Mouse (Mus musculus) Patski (cell line): ENCODE data around the gene Cdh23. TPM values are rescaled to one million over a fixed set of nuclear protein-coding genes. Genes with fewer than 3 reads are reported as not detected.

Experiments used
- ATAC-seq: fragments of 100-300 bp; one replicate; pipeline ENCODE4 v1.8.0; 2021
- CTCF ChIA-PET: fragments of 350-600 bp; sonication (Branson Sonifier 250); formaldehyde crosslinking; loops from one replicate; lab custom pipeline; 2022; ENCODE audit warnings: inconsistent platforms; lab: Charles Lee
- POLR2A ChIA-PET: fragments of 350-600 bp; sonication (Branson Sonifier 250); formaldehyde crosslinking; loops from one replicate; lab custom pipeline; 2022; ENCODE audit warnings: antibody characterized with exemption, inconsistent platforms; lab: Charles Lee
- DNase-seq: peaks from one replicate; pipeline ENCODE4 v3.0.0-alpha.2; 2011; ENCODE audit warnings: low read depth, low spot score
- H3K27me3 ChIP-seq: fragments of 371-371 bp; one replicate; pipeline ENCODE4 v1.5.1; 2021
- CTCF ChIP-seq: fragments of 100-300 bp; IDR thresholded peaks from one replicate; pipeline ENCODE4 v1.5.1; 2021
- in situ Hi-C: fragments of 300-500 bp; cut with MboI; formaldehyde crosslinking; loops from 3 replicates; pipeline ENCODE4 v1.11.1; 2018; ENCODE audit warnings: low pct_unique_long_range_greater_than_20kb, mixed read lengths
- polyA plus RNA-seq: library from polyadenylated mRNA; unstranded; gene quantifications from one replicate; pipeline ENCODE4 v1.2.3, GENCODE M21; 2021

The Cdh23 gene
- polyA plus RNA-seq, 1 experiment from 2014 or later, result 0.19 TPM

DNA sequence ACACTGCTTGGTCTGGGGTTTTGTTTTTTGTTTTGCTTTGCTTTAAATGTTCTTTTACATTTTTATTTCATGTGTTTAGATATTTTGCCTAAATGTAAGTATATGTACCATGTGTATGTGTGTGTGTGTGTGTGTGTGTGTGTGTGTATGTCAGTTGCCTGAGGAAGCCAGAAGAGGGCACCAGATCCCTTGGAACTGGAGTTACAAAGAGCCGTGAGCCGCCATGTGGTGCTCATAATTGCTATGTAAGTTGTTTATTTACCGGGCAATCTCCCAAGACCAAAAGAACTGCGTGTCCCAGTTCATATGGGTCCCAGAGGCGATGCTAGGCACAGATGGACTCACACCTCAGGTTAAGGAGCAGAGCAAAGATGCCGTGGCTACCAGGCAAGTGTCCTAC, 214.9 kb downstream of the Cdh23 start:
- DNase-seq (no peak), ATAC-seq (no peak)
- H3K27me3 ChIP-seq, result peaks cover 16% of the 10 kb centered on the region
- CTCF ChIA-PET, result no interaction called here
- POLR2A ChIA-PET, result no interaction called here
- TF ChIP-seq CTCF, result no peak
- in situ Hi-C loops, result no loop called here

DNA sequence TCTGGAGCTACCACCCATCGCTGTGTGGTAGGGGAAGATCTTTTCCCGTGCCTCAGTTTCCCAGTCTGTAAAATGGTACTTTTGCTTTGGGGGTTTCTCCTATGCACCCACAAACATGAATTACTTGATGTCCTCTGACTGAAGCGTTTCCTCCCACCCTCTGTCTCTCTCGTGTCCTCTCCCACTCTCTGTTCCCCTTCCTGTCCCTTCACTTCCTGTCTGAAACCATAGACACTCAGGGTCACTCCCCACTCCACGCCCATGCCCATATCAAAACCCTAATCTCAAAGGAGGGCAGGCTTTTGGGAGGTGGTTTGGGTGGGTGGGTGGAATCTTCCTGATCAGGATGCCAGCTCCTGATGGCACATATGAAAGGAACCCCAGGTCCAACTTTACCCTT, 221.7 kb downstream of the Cdh23 start:
- no peak for TF ChIP-seq CTCF
- CTCF ChIA-PET, result no interaction called here

DNA sequence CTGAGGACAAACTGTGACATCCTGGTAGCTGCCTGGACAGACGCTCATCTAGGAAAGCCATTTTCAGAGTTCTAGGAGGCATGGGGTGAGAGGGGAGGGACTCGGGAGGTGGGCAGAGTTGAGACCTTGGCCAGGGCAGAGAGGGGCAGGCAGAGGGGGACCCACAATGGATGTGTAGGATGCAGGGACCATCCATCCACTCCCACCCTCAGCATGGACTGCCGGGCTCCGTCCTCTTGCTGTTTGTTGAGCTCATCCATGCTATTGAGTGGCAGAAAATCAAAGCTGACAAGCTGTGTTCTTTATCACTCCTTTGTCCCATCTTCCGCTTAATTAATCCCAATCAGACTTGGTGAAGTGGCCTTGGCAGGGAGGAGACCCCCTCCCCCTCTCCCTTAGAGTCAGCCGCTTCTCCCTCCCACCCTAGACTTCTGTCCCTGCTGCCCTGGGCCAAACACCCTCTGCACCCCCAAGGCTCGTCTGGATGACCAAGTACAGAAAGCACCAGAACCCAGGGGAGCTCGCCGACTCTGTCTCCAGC, 222.4 kb downstream of the Cdh23 start:
- TF ChIP-seq CTCF, result no peak
- ChIA-PET CTCF (no interaction called here), POLR2A (no interaction called here)
- H3K27me3 ChIP-seq, result peaks cover 27% of the 10 kb centered on the region
- in situ Hi-C loops, result no loop called here
- no peak for ATAC-seq
- no peak for DNase-seq

More for the DNA sequence above, 221.7 kb downstream of the Cdh23 start:
- ATAC-seq, result no peak
- peaks cover 27% of the 10 kb centered on the region for H3K27me3 ChIP-seq
- POLR2A ChIA-PET, result no interaction called here
- no peak for DNase-seq
- in situ Hi-C loops, result no loop called here

DNA sequence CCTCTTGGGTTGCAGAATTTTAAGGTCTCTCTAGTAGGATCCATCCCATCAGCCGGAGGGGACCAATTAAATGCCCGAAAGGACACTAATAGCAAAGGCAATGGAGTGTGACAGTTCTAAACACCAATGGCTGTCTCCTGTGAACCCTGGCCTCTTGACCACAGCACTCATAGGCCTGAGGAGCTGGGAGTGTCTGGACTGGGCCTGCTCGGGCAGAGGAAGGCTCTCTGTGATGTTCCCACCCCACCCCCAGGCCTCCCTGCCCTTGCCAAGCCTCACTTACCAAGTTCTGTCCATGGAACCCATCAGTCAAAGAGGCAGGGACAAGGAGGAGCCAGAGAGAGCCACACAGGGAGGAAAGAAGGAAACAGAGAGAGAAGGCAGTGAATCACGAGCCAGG, 228.5 kb downstream of the Cdh23 start:
- ChIA-PET CTCF (no interaction called here), POLR2A (interaction anchor here (0.5 kb wide), 1 partner anchor 24 kb away, joined by 6 read pairs; no protein-coding TSS in a partner anchor)
- DNase-seq, result no peak
- ATAC-seq, result no peak
- TF ChIP-seq CTCF, result no peak
- in situ Hi-C loops, result no loop called here
- peaks cover 7% of the 10 kb centered on the region for H3K27me3 ChIP-seq

DNA sequence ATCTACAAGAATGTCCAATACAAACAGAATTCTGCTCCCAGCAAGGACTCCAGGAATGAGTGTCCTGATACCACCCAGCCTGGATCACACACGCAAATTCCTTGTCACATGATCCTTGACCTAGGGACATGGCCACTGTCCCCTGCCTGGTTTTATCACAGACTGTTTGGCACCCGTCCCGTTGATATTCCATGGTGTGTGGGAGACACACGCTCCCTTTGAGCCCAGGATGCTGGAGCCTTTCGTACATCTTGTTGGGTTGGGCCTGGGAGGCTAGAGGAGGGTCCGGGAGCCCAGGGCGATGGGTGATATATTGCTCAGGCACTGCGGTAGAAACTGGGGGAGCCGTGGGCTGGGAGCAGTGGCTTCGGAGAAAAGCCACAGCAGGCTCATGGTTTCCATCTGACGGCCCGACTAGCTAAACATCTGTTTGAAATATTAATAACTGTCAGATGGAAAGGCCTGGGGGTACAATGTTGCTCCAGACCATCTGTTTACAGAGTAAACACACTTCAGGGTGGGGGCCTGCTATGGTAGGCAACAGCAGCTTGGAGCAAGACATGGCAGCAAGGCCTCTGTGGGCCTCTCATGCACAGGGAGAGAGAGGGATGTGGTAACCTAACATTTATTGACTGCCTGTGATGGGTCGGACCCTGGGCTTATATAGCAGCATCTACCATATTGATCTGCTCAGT, 232.2 kb downstream of the Cdh23 start:
- H3K27me3 ChIP-seq, result peaks cover 3% of the 10 kb centered on the region
- POLR2A ChIA-PET, result no interaction called here
- in situ Hi-C loops, result no loop called here
- DNase-seq (no peak), ATAC-seq (no peak)
- TF ChIP-seq CTCF, result no peak
- CTCF ChIA-PET, result no interaction called here

DNA sequence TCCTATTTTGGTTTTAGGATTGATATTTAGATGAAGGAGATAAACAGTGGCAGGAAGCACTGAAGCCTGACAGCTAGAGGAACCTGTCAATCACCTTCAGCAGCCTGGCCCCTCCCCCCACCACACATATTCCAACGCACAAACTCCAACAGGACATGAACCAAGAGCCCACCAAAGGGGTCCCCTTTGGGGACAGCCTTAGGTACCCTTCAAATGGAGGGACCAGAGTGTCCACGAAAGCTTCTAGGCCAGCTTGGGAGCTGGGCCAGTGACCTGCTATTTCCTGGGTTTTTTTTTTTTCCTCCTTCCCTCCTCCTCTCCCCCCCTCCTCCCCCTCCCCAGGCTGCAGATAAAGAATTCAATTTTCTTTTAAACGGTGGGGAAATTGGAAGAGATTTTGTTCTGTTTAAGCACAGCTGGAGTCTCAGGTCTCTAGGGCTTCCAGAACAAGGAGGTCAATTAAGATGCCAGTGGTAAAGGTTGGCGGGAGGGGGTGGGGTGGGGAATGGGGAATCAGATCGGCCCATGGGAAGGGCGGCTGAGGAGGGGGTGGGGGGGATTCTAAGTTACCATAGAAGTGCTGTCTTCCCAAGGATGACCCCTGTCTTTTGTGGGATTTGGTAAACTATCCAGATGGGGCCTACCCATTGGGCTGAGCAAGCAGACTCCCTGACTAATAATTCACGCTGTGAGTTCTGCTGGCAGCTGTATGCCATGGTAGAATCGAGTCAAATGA, 239.5 kb downstream of the Cdh23 start:
- ChIA-PET POLR2A (no interaction called here), CTCF (no interaction called here)
- in situ Hi-C loops, result no loop called here
- H3K27me3 ChIP-seq, result peaks cover 11% of the 10 kb centered on the region
- TF ChIP-seq CTCF, result no peak
- ATAC-seq, result no peak
- DNase-seq, result no peak

DNA sequence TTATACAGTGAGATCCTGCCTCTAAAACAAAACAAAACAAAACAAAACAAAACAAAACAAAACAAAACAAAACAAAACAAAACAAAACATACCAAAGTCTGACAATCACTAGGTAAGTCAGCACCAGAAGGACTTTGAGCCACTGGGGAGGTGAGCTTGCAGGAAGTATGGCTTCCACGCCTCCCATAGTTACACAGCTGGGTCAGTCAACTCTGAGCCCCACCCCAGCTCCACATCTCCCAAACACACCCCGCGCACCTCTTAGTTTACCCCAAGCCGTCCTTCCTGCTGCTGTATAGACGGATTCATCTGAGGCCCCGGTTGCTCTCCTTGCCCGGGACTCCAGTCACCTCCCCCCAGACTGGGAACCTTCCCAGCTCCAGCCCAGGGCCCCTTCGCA, 241.1 kb downstream of the Cdh23 start:
- ChIA-PET POLR2A (no interaction called here), CTCF (no interaction called here)
- H3K27me3 ChIP-seq, result peaks cover 8% of the 10 kb centered on the region
- ATAC-seq (no peak), DNase-seq (no peak)
- in situ Hi-C loops, result no loop called here
- TF ChIP-seq CTCF, result no peak

DNA sequence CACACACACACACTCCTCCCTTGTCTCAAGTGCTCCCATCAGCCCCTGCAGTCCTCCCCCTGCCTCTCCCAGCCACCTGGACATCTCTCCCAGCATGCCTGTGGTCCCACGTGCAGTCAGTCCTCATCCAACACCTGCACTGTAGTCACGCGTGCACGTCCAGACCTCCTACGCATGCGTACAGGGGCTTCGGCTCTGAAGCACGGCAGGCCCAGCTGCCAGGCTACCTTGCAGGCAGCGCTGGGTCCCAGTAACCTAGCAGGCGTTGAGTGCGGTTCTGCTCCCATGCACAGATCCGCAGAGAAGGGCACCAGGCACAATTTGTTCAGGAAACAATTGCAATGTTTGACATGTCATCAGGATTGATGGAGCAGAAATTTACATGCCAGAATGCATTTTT, 249.1 kb downstream of the Cdh23 start:
- no peak for TF ChIP-seq CTCF
- POLR2A ChIA-PET, result no interaction called here
- CTCF ChIA-PET, result no interaction called here
- ATAC-seq, result no peak
- H3K27me3 ChIP-seq, result peaks cover 12% of the 10 kb centered on the region
- DNase-seq, result no peak
- in situ Hi-C loops, result loop anchor here (25.0 kb wide), 1 partner anchor 415 kb away; no protein-coding TSS in a partner anchor

DNA sequence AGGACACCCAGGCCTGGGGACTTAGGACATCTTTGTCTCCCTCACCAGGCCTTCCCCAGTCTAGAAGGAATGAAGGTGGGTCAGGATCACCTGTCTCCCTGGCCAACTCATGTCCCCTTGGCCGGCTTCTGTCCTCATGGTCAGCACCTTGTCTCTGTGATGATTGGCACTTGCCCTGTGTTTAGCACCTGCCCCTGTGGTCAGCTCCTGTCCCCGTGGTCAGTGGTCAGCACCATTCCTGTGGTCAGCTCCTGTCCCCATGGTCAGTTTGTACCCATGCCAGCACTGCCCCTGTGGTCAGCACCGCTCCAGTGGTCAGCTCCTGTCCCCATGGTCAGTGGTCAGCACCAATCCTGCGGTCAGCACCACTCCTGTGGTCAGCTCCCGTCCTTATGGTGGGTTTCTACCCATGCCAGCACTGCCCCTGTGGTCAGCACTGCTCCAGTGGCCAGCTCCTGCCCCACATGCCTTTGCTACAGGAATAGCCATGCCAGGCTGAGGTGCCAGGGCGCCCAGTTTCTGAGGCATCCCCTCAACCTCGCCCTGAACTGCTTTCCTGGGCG, 251.2 kb downstream of the Cdh23 start:
- DNase-seq (peak; percentile 9), ATAC-seq (no peak)
- ChIA-PET POLR2A (interaction anchor here (0.7 kb wide), 1 partner anchor 208 kb away, joined by 3 read pairs; no protein-coding TSS in a partner anchor), CTCF (interaction anchor here (0.6 kb wide), 1 partner anchor 25 kb away, joined by 3 read pairs; no protein-coding TSS in a partner anchor)
- in situ Hi-C loops, result loop anchor here (25.0 kb wide), 1 partner anchor 417 kb away; no protein-coding TSS in a partner anchor
- no peak for TF ChIP-seq CTCF
- H3K27me3 ChIP-seq, result peaks cover 16% of the 10 kb centered on the region

DNA sequence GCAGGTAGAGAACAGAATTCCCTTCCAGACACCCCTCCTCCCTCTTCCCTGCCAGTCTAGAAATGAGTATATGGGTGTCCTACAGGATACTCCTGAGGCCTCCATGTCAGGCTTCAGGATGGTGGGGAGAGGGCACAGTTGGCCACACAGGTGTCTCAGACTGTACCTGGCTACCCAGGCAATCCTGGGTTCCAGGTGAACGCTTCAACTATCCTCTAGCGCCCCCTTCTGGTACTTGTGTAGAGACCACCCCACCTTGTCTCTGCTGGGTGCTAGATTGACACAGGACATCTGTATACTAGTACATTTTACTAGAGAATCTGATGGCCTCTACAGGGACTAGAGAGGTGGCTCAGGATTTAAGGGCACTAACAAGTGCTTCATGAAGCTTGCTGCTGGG, 253.2 kb downstream of the Cdh23 start:
- DNase-seq, result no peak
- POLR2A ChIA-PET, result no interaction called here
- no peak for TF ChIP-seq CTCF
- CTCF ChIA-PET, result no interaction called here
- peaks cover 17% of the 10 kb centered on the region for H3K27me3 ChIP-seq
- in situ Hi-C loops, result loop anchor here (25.0 kb wide), 1 partner anchor 419 kb away; no protein-coding TSS in a partner anchor
- peak; percentile 22 for ATAC-seq
